Mouse (Mus musculus): ENCODE measurements at regions not wholly inside any gene's neighbourhood (a gene's known extent, or its start where the extent isn't known, plus 50 kb on each side); places are given as distances from the start of the nearest gene placed in this dataset.
A peak's percentile ranks its signal among the peaks of the same experiment; 100 is the strongest.

DNA sequence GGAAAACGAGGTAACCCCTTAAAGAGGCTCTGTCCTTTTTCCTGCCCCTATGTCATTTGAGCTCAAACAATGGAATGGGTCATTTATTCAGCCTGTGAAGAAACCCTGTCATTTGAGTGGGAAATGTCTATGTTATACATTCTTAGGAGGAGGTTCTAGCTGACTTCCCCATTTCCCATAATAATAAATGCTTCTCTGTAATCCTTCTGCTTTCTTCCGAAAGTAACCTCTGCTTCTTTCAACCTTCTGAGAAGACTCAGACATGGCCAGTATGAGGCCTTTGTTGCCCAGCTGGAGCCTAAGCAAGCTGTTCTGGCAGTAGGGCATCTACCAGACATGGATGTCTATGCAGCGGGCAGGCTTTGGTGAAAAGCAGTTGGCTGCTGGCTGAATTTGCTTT lies 150.2 kb upstream of the Pik3r1 start:
- H3K27me3 ChIP-seq (ENCODE audit: insufficient read depth, low read length), result no peaks in the 10 kb centered on the region
- H3K9me3 ChIP-seq (ENCODE audit: low read length), result no peaks in the 10 kb centered on the region
- H3K4me2 ChIP-seq (replicated peaks; ENCODE audit: low read depth, low read length), result no peak overlapping the region
- H3K4me1 ChIP-seq (ENCODE audit: insufficient read depth, low read length), result peaks cover 9% of the 10 kb centered on the region; the same call in 1 of the 2 replicates
- no peak overlapping the region for H3K4me3 ChIP-seq (ENCODE audit: low read length)
- ATAC-seq (ENCODE audit: low FRiP score, low TSS enrichment), result no peak
- 64% methylated on average over 3 of the region's 3 CpGs for WGBS
- H3K9ac ChIP-seq (replicated peaks; ENCODE audit: low read length), result no peak overlapping the region
- no peak overlapping the region for H3K27ac ChIP-seq (ENCODE audit: low read length)
- H3K36me3 ChIP-seq (ENCODE audit: insufficient read depth, low read length), result no peaks in the 10 kb centered on the region

DNA sequence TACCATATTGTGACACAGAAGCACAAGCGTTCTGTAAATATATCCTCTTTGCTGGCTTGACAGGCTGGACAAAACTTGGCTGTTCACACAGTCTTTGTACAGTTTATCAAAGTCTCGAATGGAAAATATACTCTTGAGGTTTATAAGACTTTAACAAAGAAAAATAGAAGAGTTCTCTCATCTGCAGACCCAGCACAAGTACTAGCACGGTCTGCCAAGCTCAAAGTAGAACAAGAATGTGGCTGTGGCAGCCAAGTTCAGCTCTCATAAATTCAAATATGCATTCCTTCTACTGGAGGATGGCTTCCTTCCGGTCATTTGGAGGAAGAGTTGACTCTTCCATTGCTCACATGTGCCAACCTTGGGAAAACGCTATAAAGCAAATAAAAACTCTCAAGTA lies 151.2 kb upstream of the Pik3r1 start:
- no peaks in the 10 kb centered on the region for H3K9me3 ChIP-seq (ENCODE audit: low read length)
- no peak overlapping the region for H3K4me2 ChIP-seq (replicated peaks; ENCODE audit: low read depth, low read length)
- 66% methylated on average over 5 of the region's 5 CpGs for WGBS
- no peak overlapping the region for H3K9ac ChIP-seq (replicated peaks; ENCODE audit: low read length)
- peak overlapping the region; percentile 6; the same call in 1 of the 2 replicates for H3K27ac ChIP-seq (ENCODE audit: low read length)
- 0 out of 2 replicates have a peak, but pooled peaks have one; percentile 46 for ATAC-seq (ENCODE audit: low FRiP score, low TSS enrichment)
- peaks cover 9% of the 10 kb centered on the region; the same call in 1 of the 2 replicates for H3K4me1 ChIP-seq (ENCODE audit: insufficient read depth, low read length)
- no peak overlapping the region for H3K4me3 ChIP-seq (ENCODE audit: low read length)
- H3K36me3 ChIP-seq (ENCODE audit: insufficient read depth, low read length), result no peaks in the 10 kb centered on the region
- H3K27me3 ChIP-seq (ENCODE audit: insufficient read depth, low read length), result no peaks in the 10 kb centered on the region

DNA sequence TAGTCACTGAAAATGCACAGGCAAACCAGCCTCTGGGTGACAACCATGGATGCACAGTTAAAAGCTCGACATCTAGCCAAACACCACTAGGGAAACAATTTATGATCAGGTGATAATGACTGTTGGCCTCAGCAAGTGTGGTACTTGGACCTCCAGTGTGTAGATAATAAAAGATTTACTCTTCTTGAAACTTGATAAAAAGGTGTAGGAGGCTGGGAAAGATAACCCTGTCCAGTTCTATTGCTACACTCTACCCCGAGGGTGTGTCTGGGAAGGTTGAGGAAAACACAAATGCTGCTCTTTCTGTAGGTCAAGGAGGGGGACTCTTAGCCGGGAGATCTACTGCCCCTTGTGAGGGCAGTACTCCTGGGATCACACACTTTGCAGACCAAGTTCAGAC lies 152.4 kb upstream of the Pik3r1 start:
- no peaks in the 10 kb centered on the region for H3K4me1 ChIP-seq (ENCODE audit: insufficient read depth, low read length)
- H3K4me3 ChIP-seq (ENCODE audit: low read length), result no peak overlapping the region
- 62% methylated on average over 3 of the region's 3 CpGs for WGBS
- no peak overlapping the region for H3K27ac ChIP-seq (ENCODE audit: low read length)
- no peak overlapping the region for H3K4me2 ChIP-seq (replicated peaks; ENCODE audit: low read depth, low read length)
- no peaks in the 10 kb centered on the region for H3K36me3 ChIP-seq (ENCODE audit: insufficient read depth, low read length)
- H3K27me3 ChIP-seq (ENCODE audit: insufficient read depth, low read length), result no peaks in the 10 kb centered on the region
- no peak for ATAC-seq (ENCODE audit: low FRiP score, low TSS enrichment)
- H3K9ac ChIP-seq (replicated peaks; ENCODE audit: low read length), result no peak overlapping the region
- H3K9me3 ChIP-seq (ENCODE audit: low read length), result no peaks in the 10 kb centered on the region

DNA sequence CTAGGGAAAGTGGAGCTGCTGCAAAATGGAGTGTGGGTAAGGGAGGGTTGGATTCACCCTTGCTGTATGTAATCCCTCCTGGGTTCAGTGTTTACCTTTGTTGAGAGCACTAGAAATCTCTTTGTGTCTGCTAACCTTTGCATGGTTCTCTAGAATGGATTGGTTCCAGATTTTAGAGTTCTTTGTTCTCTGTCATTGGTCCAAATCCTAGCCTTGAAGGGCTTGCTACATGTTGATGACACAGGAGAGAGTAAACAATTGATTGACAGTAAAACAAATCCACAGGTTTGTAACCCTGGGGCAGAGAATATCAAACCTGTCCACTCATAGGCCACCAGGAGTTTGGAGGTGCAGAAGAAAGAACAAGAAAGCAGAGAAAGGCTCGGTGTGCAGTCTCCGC lies 156.6 kb upstream of the Pik3r1 start:
- no peak overlapping the region for H3K4me2 ChIP-seq (replicated peaks; ENCODE audit: low read depth, low read length)
- no peak overlapping the region for H3K9ac ChIP-seq (replicated peaks; ENCODE audit: low read length)
- H3K4me3 ChIP-seq (ENCODE audit: low read length), result no peak overlapping the region
- H3K27me3 ChIP-seq (ENCODE audit: insufficient read depth, low read length), result no peaks in the 10 kb centered on the region
- ATAC-seq (ENCODE audit: low FRiP score, low TSS enrichment), result no peak
- H3K4me1 ChIP-seq (ENCODE audit: insufficient read depth, low read length), result no peaks in the 10 kb centered on the region
- H3K27ac ChIP-seq (ENCODE audit: low read length), result no peak overlapping the region
- no peaks in the 10 kb centered on the region for H3K9me3 ChIP-seq (ENCODE audit: low read length)
- H3K36me3 ChIP-seq (ENCODE audit: insufficient read depth, low read length), result no peaks in the 10 kb centered on the region
- 94% methylated on average over 2 of the region's 2 CpGs for WGBS

DNA sequence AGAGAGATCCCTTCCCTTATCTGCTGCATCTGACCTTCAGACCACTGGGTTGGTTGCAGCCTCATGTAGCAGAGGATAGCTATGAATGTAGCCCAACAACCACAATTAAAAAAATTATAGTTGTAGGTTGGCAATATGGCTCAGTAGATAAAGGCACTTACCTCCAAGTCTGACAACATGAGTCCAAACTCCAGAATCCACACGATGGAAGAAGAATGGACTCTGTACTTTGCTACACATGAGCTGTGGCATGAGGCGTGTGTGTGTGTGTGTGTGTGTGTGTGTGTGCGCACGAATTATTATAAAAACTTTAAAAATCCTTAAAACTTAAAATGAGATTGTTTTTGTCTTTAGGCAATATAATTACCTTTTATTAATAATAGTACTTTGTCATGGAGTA lies 163.2 kb upstream of the Pik3r1 start:
- H3K4me2 ChIP-seq (replicated peaks; ENCODE audit: low read depth, low read length), result no peak overlapping the region
- no peaks in the 10 kb centered on the region for H3K36me3 ChIP-seq (ENCODE audit: insufficient read depth, low read length)
- WGBS, result 93% methylated on average over 4 of the region's 4 CpGs
- H3K9me3 ChIP-seq (ENCODE audit: low read length), result no peaks in the 10 kb centered on the region
- no peaks in the 10 kb centered on the region for H3K27me3 ChIP-seq (ENCODE audit: insufficient read depth, low read length)
- no peak for ATAC-seq (ENCODE audit: low FRiP score, low TSS enrichment)
- H3K4me1 ChIP-seq (ENCODE audit: insufficient read depth, low read length), result no peaks in the 10 kb centered on the region
- no peak overlapping the region for H3K9ac ChIP-seq (replicated peaks; ENCODE audit: low read length)
- no peak overlapping the region for H3K27ac ChIP-seq (ENCODE audit: low read length)
- no peak overlapping the region for H3K4me3 ChIP-seq (ENCODE audit: low read length)

DNA sequence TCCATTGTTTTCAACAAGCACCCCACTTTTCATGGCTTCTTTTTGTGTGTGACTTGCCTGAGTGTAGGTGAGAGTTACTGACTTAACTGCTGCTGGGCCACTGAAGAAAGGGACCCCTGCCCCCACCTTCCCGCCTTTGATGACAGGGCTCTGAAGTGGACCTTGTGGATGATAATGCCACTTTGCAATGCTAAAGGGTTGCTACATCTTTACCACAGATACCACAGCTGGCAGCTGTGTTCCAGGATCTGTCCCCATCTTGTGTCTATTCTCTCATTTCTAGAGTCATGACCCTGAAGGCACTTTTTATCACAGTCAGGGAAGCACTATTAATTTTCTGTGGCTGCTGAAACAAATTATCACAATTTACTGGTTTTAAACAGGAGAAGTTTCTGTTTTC lies 163.9 kb upstream of the Pik3r1 start:
- H3K9ac ChIP-seq (replicated peaks; ENCODE audit: low read length), result no peak overlapping the region
- H3K27me3 ChIP-seq (ENCODE audit: insufficient read depth, low read length), result no peaks in the 10 kb centered on the region
- no peaks in the 10 kb centered on the region for H3K36me3 ChIP-seq (ENCODE audit: insufficient read depth, low read length)
- no peaks in the 10 kb centered on the region for H3K4me1 ChIP-seq (ENCODE audit: insufficient read depth, low read length)
- no peak overlapping the region for H3K4me3 ChIP-seq (ENCODE audit: low read length)
- ATAC-seq (ENCODE audit: low FRiP score, low TSS enrichment), result no peak
- WGBS, result 62% methylated on average over 1 of the region's 1 CpGs
- no peak overlapping the region for H3K4me2 ChIP-seq (replicated peaks; ENCODE audit: low read depth, low read length)
- no peak overlapping the region for H3K27ac ChIP-seq (ENCODE audit: low read length)
- no peaks in the 10 kb centered on the region for H3K9me3 ChIP-seq (ENCODE audit: low read length)

DNA sequence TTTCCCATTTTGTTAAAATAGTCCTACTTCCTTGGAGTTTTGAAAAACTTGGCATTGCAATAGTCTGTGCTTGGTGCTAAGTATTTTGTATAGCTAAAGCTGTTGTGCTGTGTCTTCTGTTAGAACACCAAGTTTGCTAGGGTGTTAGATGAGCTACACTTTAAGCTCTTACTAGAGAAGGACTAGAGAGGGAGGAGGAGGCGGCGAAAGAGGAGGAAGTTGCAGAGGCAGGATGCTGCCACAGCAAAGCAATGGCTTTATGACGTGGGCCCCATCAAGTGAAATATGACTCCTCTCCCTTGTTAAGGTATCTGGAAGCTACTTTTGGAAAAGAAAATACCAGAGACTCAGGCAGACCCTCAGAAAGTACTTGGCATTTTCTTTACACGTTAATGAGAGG lies 167.8 kb upstream of the Pik3r1 start:
- H3K4me1 ChIP-seq (ENCODE audit: insufficient read depth, low read length), result no peaks in the 10 kb centered on the region
- no peak overlapping the region for H3K4me2 ChIP-seq (replicated peaks; ENCODE audit: low read depth, low read length)
- no peak overlapping the region for H3K27ac ChIP-seq (ENCODE audit: low read length)
- ATAC-seq (ENCODE audit: low FRiP score, low TSS enrichment), result no peak
- 38% methylated on average over 4 of the region's 4 CpGs for WGBS
- no peak overlapping the region for H3K9ac ChIP-seq (replicated peaks; ENCODE audit: low read length)
- H3K36me3 ChIP-seq (ENCODE audit: insufficient read depth, low read length), result no peaks in the 10 kb centered on the region
- H3K27me3 ChIP-seq (ENCODE audit: insufficient read depth, low read length), result no peaks in the 10 kb centered on the region
- 0 out of 2 replicates have a peak, but pooled peaks cover 2% of the 10 kb centered on the region for H3K9me3 ChIP-seq (ENCODE audit: low read length)
- H3K4me3 ChIP-seq (ENCODE audit: low read length), result no peak overlapping the region

DNA sequence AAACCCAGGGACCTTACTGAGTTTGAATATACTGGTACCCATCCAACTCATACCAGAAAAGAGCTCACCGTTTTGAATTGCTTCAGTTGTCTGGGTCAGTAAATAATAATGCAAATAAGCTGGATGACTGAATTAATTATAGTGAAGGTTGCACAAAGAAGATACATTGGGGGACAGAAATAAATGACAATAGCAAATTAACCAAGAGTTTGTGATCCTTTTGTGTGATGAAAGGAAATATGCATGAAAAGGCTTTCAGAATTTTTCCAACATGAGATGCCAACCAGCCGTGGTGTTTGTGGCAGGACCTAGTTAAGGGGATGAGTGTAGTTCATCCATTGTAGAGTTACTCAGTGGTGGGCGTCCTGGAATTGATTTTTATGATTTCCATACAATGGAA lies 186.5 kb upstream of the Pik3r1 start:
- no peak overlapping the region for H3K27ac ChIP-seq (ENCODE audit: low read length)
- no peak for ATAC-seq (ENCODE audit: low FRiP score, low TSS enrichment)
- no peaks in the 10 kb centered on the region for H3K36me3 ChIP-seq (ENCODE audit: insufficient read depth, low read length)
- H3K9ac ChIP-seq (replicated peaks; ENCODE audit: low read length), result no peak overlapping the region
- WGBS, result 88% methylated on average over 3 of the region's 3 CpGs
- no peak overlapping the region for H3K4me3 ChIP-seq (ENCODE audit: low read length)
- no peaks in the 10 kb centered on the region for H3K27me3 ChIP-seq (ENCODE audit: insufficient read depth, low read length)
- no peak overlapping the region for H3K4me2 ChIP-seq (replicated peaks; ENCODE audit: low read depth, low read length)
- H3K9me3 ChIP-seq (ENCODE audit: low read length), result no peaks in the 10 kb centered on the region
- no peaks in the 10 kb centered on the region for H3K4me1 ChIP-seq (ENCODE audit: insufficient read depth, low read length)

DNA sequence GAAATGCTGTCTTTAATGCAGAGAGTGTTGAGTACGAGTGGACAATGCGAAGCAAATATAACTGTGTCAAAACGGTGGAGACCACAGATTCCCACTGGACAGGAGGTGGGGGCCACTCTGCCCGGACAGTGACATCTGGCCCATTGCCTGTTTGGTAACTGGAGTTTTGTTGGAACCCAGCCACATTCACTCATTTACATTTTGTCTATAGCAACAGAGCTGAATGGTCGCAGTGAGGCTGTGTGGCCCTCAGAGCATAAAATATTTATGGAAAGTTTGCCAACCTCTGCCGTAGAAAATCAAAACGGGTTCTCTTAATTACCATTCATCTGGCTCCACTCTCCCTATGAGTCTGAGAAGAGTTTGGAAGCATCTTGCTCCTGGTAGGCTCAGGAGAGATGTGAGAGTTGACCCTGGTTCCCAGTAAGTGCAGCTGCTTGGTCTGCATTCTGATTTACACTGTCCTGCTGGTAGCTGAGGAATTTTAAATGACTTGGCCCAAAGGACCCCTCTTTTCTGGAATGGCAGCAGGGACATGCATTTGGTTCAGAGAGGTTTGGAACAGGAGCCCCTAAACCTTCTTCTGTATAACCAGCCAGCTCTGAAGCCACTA lies 187.9 kb upstream of the Pik3r1 start:
- Histone ChIP-seq H3K4me2 (replicated peaks; ENCODE audit: low read depth, low read length) (no peak overlapping the region), H3K4me1 (ENCODE audit: insufficient read depth, low read length) (no peaks in the 10 kb centered on the region), H3K27ac (ENCODE audit: low read length) (no peak overlapping the region), H3K36me3 (ENCODE audit: insufficient read depth, low read length) (no peaks in the 10 kb centered on the region), H3K4me3 (ENCODE audit: low read length) (no peak overlapping the region), H3K9ac (replicated peaks; ENCODE audit: low read length) (no peak overlapping the region), H3K27me3 (ENCODE audit: insufficient read depth, low read length) (no peaks in the 10 kb centered on the region), H3K9me3 (ENCODE audit: low read length) (no peaks in the 10 kb centered on the region)
- ATAC-seq (ENCODE audit: low FRiP score, low TSS enrichment), result no peak
- WGBS, result 72% methylated on average over 7 of the region's 7 CpGs

DNA sequence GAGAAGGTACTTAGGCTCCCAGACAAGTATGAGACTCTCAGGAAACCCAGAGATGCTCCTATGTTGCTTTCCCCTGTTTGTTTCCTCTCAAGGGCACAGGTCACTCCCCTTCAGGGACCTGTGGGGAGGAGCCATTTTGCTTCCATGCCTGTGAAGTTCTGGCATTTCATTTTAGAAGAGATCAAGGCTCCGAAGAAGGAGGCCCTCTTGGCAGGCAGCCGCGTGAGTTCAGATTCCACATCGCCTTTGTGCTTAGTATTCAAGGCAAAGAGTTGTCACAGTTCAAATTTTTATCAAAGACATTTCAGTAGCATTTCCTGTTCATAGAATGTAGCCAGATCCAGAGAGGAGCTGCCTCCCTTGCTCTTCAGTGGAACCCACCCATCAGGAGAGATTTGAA lies 189.8 kb upstream of the Pik3r1 start:
- no peaks in the 10 kb centered on the region for H3K36me3 ChIP-seq (ENCODE audit: insufficient read depth, low read length)
- no peak overlapping the region for H3K4me2 ChIP-seq (replicated peaks; ENCODE audit: low read depth, low read length)
- no peak overlapping the region for H3K4me3 ChIP-seq (ENCODE audit: low read length)
- no peaks in the 10 kb centered on the region for H3K9me3 ChIP-seq (ENCODE audit: low read length)
- no peaks in the 10 kb centered on the region for H3K4me1 ChIP-seq (ENCODE audit: insufficient read depth, low read length)
- no peak for ATAC-seq (ENCODE audit: low FRiP score, low TSS enrichment)
- 70% methylated on average over 4 of the region's 4 CpGs for WGBS
- H3K27ac ChIP-seq (ENCODE audit: low read length), result no peak overlapping the region
- H3K27me3 ChIP-seq (ENCODE audit: insufficient read depth, low read length), result no peaks in the 10 kb centered on the region
- no peak overlapping the region for H3K9ac ChIP-seq (replicated peaks; ENCODE audit: low read length)
